Mouse (Mus musculus) liver, postnatal 0 days (tissue): ENCODE measurements at regions not wholly inside any gene's neighbourhood (a gene's known extent, or its start where the extent isn't known, plus 50 kb on each side); places are given as distances from the start of the nearest gene placed in this dataset.

Experiments
- CTCF ChIP-seq: sonication (generic); IDR thresholded peaks from 2 replicates; pipeline ENCODE4 v1.5.1; 2016; ENCODE audit warnings: antibody characterized with exemption, low read depth
- EP300 ChIP-seq: IDR thresholded peaks from 2 replicates; pipeline ENCODE4 v1.6.1; 2016; ENCODE audit warnings: antibody characterized with exemption, low read depth, mild to moderate bottlenecking

- TF ChIP-seq CTCF (no peak), EP300 (no peak)
Measured at GRCm38 (mm10) chr4:105884791-105885190, 95.1 kb downstream of the Gm12728 start.
